Mouse (Mus musculus) B cell, adult 2 months (primary cell): ENCODE results near the gene Calhm2.

Source experiments
- DNase-seq, 2 experiments: peaks; one replicate each; pipeline ENCODE4 v3.0.0; 2022

The Calhm2 gene

GRCm38 (mm10) chr19:47067096-47067882, 70.8 kb downstream of the Calhm2 start, which contains the start of gene Taf5:
TSS of gene Taf5 (plus strand) at chr19:47067746.
- peak; percentile 96 to 98 for DNase-seq

- DNase-seq = no peak
Measured at GRCm38 (mm10) chr19:47065860-47066259, 72.2 kb downstream of the Calhm2 start.

GRCm38 (mm10) chr19:47057684-47058083, 80.4 kb downstream of the Calhm2 start:
- no peak for DNase-seq
